Mouse (Mus musculus): ENCODE data around the gene Slamf9. TPM values are rescaled to one million over a fixed set of nuclear protein-coding genes. Genes with fewer than 3 reads are reported as not detected.

Gene Slamf9
- polyA plus RNA-seq (2021; fragmentation: Nextera tagmentation), result 1.6 and 2.0 TPM in 2 replicates
- long read RNA-seq, experiment 1, partial matches to known transcripts, result 0 of 1 reads
- long read RNA-seq, experiment 1, other reads (novel, unspliced or antisense), result 0 of 1 reads
- long read RNA-seq, experiment 2, partial matches to known transcripts, result 0 of 1 reads
- long read RNA-seq, experiment 2, other reads (novel, unspliced or antisense), result 0 of 1 reads

DNA sequence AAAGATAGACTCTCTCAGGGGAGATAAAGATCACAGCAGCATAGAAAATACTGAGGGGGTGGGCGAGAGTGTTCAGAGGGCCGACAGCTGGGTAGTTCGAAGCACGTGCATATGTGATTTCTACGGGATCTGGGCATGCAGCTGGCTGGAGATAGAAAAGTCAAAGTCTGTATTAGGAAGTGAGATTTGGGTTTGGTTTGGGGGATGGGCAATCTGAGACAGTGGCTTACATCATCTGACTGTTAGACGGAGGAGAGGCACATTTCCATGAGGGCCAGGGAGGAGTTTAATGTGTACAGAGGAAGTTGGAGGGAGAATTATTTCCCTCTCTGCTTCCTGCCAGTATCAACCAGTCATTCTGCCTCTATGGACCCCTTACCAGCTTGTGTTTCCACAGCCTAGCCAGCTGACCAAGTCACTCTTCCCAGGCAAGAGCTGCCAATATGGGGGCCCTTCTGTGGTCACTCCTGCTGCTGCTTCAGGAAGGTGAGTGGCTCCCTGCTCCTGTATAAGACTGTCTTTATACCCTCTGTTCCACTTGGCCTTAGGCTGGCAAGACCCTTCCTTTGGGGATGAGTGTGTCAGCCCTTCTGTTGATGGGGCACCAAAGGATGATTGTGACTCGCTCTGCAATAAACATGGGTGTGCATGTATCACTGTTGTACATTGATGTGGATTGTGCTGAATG, at the start of gene Slamf9:
Slamf9 (plus strand) TSS at position 305 of the 688 bp plus-strand sequence.

DNA sequence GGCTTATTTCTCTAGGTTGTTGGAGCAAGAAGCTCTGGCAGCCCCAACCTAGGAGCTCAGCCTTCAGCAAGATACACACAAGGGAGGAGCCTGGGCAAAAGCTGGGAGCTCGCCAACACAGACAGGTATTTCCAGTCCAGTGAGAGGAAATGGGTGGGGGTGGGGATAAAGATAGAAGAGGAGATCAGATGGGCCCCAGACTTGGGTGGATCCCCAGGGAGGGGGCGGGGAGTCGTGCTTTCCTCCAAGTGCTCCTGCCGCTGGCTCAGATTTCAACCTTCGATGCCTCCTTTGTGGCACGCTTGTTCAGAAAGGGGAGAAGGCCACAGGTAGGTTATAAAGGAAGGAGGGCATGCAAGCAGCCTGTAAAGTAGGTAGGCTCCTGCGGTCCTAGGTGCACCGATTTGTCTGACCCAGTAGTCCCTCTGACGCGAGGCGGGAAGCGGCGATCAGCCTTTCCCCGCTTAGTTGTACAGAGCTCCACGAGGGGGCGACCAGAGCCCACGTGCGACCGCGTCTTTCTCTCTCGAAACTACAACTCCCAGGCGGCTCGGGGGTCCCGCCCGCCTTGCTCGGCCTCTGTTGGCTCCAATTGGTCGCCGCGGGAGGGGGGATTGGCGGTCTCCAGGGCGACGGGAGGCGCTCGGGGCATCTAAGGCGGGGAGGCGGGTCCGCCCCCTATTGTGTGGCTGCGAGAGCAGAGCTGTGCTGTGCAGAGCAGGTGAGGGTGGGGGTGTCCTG, 6.6 kb downstream of the Slamf9 start, which contains the start of gene Igsf9:
Igsf9 (plus strand) TSS at position 249 of the 741 bp plus-strand sequence.

DNA sequence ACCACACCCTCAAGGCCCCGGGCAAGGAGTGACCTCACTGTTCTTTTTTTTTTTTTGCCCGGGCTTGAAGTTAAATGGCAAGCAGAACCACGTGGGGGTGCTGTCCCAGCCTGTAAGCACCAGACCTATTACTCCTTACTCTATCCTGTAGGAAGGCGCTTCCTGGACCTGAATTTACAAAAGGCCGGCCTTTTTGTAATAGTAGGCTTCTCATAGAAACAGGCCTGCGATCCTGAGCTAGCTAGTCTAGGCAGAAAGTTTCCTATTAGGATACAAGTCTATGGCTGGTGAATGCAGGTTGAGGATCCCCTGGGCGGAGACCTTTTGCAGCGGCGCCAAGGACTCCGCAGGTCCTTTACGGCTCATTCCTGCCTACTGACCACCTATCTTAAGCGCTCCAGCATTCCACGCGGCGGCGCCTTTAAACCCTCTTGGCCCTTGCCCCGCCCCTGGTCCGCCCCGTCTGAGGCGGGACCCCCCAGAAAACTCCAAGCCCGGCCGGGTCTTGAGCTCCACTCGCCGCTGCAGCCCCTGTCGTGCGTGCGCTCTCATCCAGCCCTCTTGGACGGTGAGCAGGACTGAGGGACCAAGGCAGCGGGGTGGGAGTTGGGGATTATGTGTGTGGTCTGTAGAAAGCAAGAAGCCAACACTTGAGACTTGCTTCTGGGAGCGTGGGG, 24.7 kb downstream of the Slamf9 start, which contains the start of gene Tagln2:
Tagln2 (plus strand) TSS at position 283 of the 677 bp plus-strand sequence.

DNA sequence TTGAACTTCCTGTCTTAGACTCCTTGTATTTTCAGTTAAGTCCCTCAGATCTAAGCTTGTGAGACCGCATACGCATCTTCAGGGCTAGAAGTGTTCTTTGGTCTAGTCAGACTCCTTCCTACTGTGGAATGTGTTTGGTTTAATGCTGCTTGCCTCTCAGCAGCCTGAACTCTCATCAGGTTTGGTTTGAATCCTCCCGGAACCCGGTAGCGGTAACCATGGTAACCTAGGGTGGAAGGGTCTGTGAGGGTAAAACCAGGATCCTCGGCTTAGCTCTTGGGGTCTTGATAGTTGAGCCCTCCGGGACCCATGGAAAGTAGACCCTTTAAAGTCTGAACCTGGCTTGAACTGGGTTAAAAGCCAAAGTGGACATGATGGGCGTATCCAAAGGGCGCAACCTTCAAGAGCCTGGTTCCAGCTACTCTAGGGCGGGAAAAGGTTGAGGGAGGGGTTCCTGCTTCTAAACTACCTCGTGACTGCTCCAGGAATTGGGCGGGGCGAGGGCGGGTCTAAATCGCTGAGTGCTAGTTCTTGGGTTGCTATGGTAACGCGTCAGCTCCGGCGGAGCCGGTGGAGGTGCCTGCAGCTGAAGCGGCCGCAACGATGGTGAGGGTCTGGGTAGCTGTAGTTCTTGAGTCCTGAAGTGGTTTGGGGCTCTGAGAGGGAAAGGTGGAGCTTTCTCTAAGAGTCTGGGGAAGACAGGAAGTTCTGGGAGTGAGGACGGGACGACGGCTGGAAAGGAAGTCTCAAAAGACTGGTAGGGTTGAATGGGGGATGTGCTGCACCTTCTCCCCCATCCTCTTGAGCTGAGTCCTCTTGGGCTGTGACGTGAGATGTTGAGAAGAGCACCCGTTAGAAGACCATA, 45.6 kb downstream of the Slamf9 start, which contains the start of gene Cfap45:
Cfap45 (plus strand) TSS at position 226 of the 865 bp plus-strand sequence.

Other genes with a start within 250 kb of the Slamf9 start
- gene Atp1a4, start 216.9 kb upstream of the Slamf9 start, polyA plus RNA-seq (2021; fragmentation: Nextera tagmentation), result not detected in 2 replicates
- gene Igsf8, start 213.7 kb upstream of the Slamf9 start, polyA plus RNA-seq (2021; fragmentation: Nextera tagmentation), result 87.6 and 111 TPM in 2 replicates
- 143 and 146 TPM in 2 replicates for gene Atp1a2, start 177.3 kb upstream of the Slamf9 start, polyA plus RNA-seq (2021; fragmentation: Nextera tagmentation)
- 11.6 and 12.5 TPM in 2 replicates for gene Kcnj9, start 146.0 kb upstream of the Slamf9 start, polyA plus RNA-seq (2021; fragmentation: Nextera tagmentation)
- gene Kcnj10, start 134.1 kb upstream of the Slamf9 start, polyA plus RNA-seq (2021; fragmentation: Nextera tagmentation), result 19.2 and 29.3 TPM in 2 replicates
- gene Pigm, start 98.8 kb upstream of the Slamf9 start, polyA plus RNA-seq (2021; fragmentation: Nextera tagmentation), result 2.8 TPM in 2 replicates
- 0.35 and 0.67 TPM in 2 replicates for gene Igsf9, start 6.4 kb downstream of the Slamf9 start, polyA plus RNA-seq (2021; fragmentation: Nextera tagmentation)
- 13.4 and 13.8 TPM in 2 replicates for gene Tagln2, start 24.7 kb downstream of the Slamf9 start, polyA plus RNA-seq (2021; fragmentation: Nextera tagmentation)
- gene Cfap45, start 45.4 kb downstream of the Slamf9 start, polyA plus RNA-seq (2021; fragmentation: Nextera tagmentation), result 4.5 and 6.9 TPM in 2 replicates
- gene Vsig8, start 80.6 kb downstream of the Slamf9 start, polyA plus RNA-seq (2021; fragmentation: Nextera tagmentation), result 0.51 and 0.68 TPM in 2 replicates
- 0.38 and 0.55 TPM in 2 replicates for gene Slamf8, start 115.2 kb downstream of the Slamf9 start, polyA plus RNA-seq (2021; fragmentation: Nextera tagmentation)
- gene Fcrl6, start 127.2 kb downstream of the Slamf9 start, polyA plus RNA-seq (2021; fragmentation: Nextera tagmentation), result 0.09 TPM in 1 of 2 replicates, not detected in the other
- 13.2 and 14.1 TPM in 2 replicates for gene Dusp23, start 157.6 kb downstream of the Slamf9 start, polyA plus RNA-seq (2021; fragmentation: Nextera tagmentation)
- not detected in 2 replicates for gene Crp, start 222.7 kb downstream of the Slamf9 start, polyA plus RNA-seq (2021; fragmentation: Nextera tagmentation)